Mouse (Mus musculus): ENCODE measurements around the gene 1700001O22Rik.

GRCm38 (mm10) chr2:30779241-30779640 lies 24.2 kb downstream of the 1700001O22Rik start:
- TF ChIP-seq POLR2A (IDR thresholded peaks at IDR 0.05; ENCODE audit: insufficient read depth, low read length) (no peak), CTCF (IDR thresholded peaks at IDR 0.05; ENCODE audit: low read depth, low read length) (no peak)
